ENCODE assay signal across 27 mouse cellular contexts in the genomic region with DNA sequence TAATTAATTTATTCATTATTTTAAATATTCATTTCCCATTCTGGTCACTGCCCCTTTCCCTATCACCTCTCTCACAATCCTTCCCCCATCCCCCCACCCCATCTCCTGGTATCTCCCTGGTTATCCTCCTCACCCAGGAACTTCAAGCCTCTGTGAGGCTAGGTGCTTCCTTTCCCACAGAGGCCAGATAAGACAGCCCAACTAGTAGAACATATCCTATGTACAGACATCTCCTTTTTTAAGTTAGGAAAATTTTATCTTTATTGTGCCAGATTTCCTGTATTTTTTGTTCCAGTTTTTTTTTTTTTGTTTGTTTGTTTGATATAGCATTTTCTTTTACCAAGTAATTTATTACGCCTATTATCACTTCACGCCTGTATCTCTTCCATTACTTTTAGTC.
"Had no signal": no experiment of that assay in that cellular context is flagged by ENCODE, and none has a peak within 500 bp of the region (broad histone marks: within the 10 kb centered on the region; RNA-seq: fewer than 3 reads in every experiment).

No protein-coding gene starts in this region.

- H3K9ac ChIP-seq: limb, embryonic 12.5 days; limb, embryonic 13.5 days; limb, embryonic 15.5 days; liver, embryonic 12.5 days; liver, embryonic 13.5 days; liver, embryonic 14.5 days; liver, embryonic 15.5 days; liver, postnatal 0 days; lung, embryonic 14.5 days; lung, embryonic 15.5 days; midbrain, embryonic 12.5 days; midbrain, embryonic 13.5 days; midbrain, embryonic 15.5 days had no signal

- H3K9me3 ChIP-seq: limb, embryonic 10.5 days; limb, embryonic 12.5 days; limb, embryonic 13.5 days; limb, embryonic 15.5 days; liver, embryonic 12.5 days; liver, embryonic 13.5 days; liver, embryonic 15.5 days; lung, embryonic 15.5 days; megakaryocyte, embryonic 14.5 days; midbrain, embryonic 10.5 days; midbrain, embryonic 12.5 days; midbrain, embryonic 13.5 days; midbrain, embryonic 15.5 days had no signal

- DNase-seq: left cerebral cortex, postnatal 4 days; liver; liver, embryonic 13.5 days; liver, postnatal 0 days; lung, adult 18-20 months; lung, adult 2 months; lung, embryonic 14.5 days; lung, postnatal 10 days; lung, postnatal 14 days; lung, postnatal 36 days; lung, postnatal 4 days; midbrain, embryonic 14.5 days had no signal

- H3K36me3 ChIP-seq: limb, embryonic 10.5 days; limb, embryonic 12.5 days; limb, embryonic 13.5 days; limb, embryonic 15.5 days; liver, embryonic 12.5 days; liver, embryonic 13.5 days; liver, embryonic 15.5 days; lung, embryonic 15.5 days; midbrain, embryonic 10.5 days; midbrain, embryonic 12.5 days; midbrain, embryonic 13.5 days; midbrain, embryonic 15.5 days had no signal

- H3K27me3 ChIP-seq: limb, embryonic 12.5 days; limb, embryonic 13.5 days; limb, embryonic 15.5 days; liver, embryonic 12.5 days; liver, embryonic 13.5 days; liver, embryonic 15.5 days; lung, embryonic 15.5 days; megakaryocyte, embryonic 14.5 days; midbrain, embryonic 12.5 days; midbrain, embryonic 13.5 days; midbrain, embryonic 15.5 days had no signal

- H3K4me3 ChIP-seq: limb, embryonic 10.5 days; limb, embryonic 12.5 days; limb, embryonic 13.5 days; limb, embryonic 15.5 days; liver, embryonic 12.5 days; liver, embryonic 13.5 days; liver, embryonic 15.5 days; lung, embryonic 15.5 days; megakaryocyte, embryonic 14.5 days; midbrain, embryonic 10.5 days; midbrain, embryonic 12.5 days; midbrain, embryonic 13.5 days; midbrain, embryonic 15.5 days; myocyte had no signal

- H3K27ac ChIP-seq: limb, embryonic 10.5 days; limb, embryonic 12.5 days; limb, embryonic 13.5 days; limb, embryonic 15.5 days; liver, embryonic 12.5 days; liver, embryonic 13.5 days; liver, embryonic 14.5 days; liver, embryonic 15.5 days; lung, embryonic 15.5 days; macrophage; midbrain, embryonic 10.5 days; midbrain, embryonic 12.5 days; midbrain, embryonic 13.5 days; midbrain, embryonic 15.5 days had no signal

- H3K4me1 ChIP-seq: limb, embryonic 10.5 days; limb, embryonic 12.5 days; limb, embryonic 13.5 days; limb, embryonic 15.5 days; liver, embryonic 12.5 days; liver, embryonic 13.5 days; liver, embryonic 15.5 days; lung, embryonic 15.5 days; megakaryocyte, embryonic 14.5 days; midbrain, embryonic 10.5 days; midbrain, embryonic 12.5 days; midbrain, embryonic 13.5 days; midbrain, embryonic 15.5 days had no signal
